Mouse (Mus musculus): ENCODE data around the gene Dand5. TPM values are rescaled to one million over a fixed set of nuclear protein-coding genes. Genes with fewer than 3 reads are reported as not detected.
"Not testable (repeated sequence)": the region's sequence is repeated elsewhere in the genome, so short reads cannot be mapped to it uniquely, and the experiment has no call there.

Gene Dand5
- polyA plus RNA-seq, 1 experiment from 2014 or later, result 12.3 TPM

- H3K36me3 ChIP-seq (replicated peaks), result peaks cover 30% of the 10 kb centered on the region
- peak; percentile 81 for ATAC-seq (replicated peaks)
- under 1% methylated on average over 58 of the region's 59 CpGs for WGBS
- H3K27ac ChIP-seq, result peak overlapping the region; percentile 87
- H3K27me3 ChIP-seq (replicated peaks), result no peaks in the 10 kb centered on the region
- no peaks in the 10 kb centered on the region for H3K9me3 ChIP-seq
- peaks cover 12% of the 10 kb centered on the region for H3K4me1 ChIP-seq
- peak overlapping the region; percentile 83 for H3K9ac ChIP-seq
- peak overlapping the region; percentile 62 for H3K4me2 ChIP-seq
- H3K4me3 ChIP-seq, result peak overlapping the region; percentile 58
Observed at GRCm38 (mm10) chr8:84832034-84832717, 9.6 kb upstream of the Dand5 start.

GRCm38 (mm10) chr8:84831490-84831889 lies 8.9 kb upstream of the Dand5 start, which contains the start of gene Gadd45gip1:
Gadd45gip1 (plus strand) TSS chr8:84831522.
- Histone ChIP-seq H3K36me3 (replicated peaks) (peaks cover 24% of the 10 kb centered on the region), H3K4me2 (peak within 1 kb of the TSS; percentile 62), H3K4me1 (peaks cover 12% of the 10 kb centered on the region), H3K27ac (peak within 1 kb of the TSS; percentile 87), H3K9ac (peak within 1 kb of the TSS; percentile 83), H3K4me3 (peak within 1 kb of the TSS; percentile 58), H3K9me3 (no peaks in the 10 kb centered on the region), H3K27me3 (replicated peaks) (no peaks in the 10 kb centered on the region)
- WGBS, result 77% methylated on average over 11 of the region's 11 CpGs
- no peak for ATAC-seq (replicated peaks)

- ATAC-seq (replicated peaks); H3K9me3 ChIP-seq; H3K36me3 ChIP-seq (replicated peaks); H3K27ac ChIP-seq; H3K4me1 ChIP-seq; H3K4me3 ChIP-seq; H3K4me2 ChIP-seq; H3K9ac ChIP-seq; H3K27me3 ChIP-seq (replicated peaks): not testable (repeated sequence)
- WGBS, result 82% methylated on average over 2 of the region's 2 CpGs
Observed at GRCm38 (mm10) chr8:84826518-84826917, 3.9 kb upstream of the Dand5 start.

GRCm38 (mm10) chr8:84825636-84826035 lies 3.0 kb upstream of the Dand5 start:
- Histone ChIP-seq H3K4me1 (peaks cover 8% of the 10 kb centered on the region), H3K27me3 (replicated peaks) (no peaks in the 10 kb centered on the region; the same call in 1 of the 2 replicates), H3K36me3 (replicated peaks) (no peaks in the 10 kb centered on the region), H3K27ac (no peak overlapping the region), H3K9me3 (no peaks in the 10 kb centered on the region), H3K4me2 (no peak overlapping the region), H3K4me3 (no peak overlapping the region), H3K9ac (no peak overlapping the region)
- ATAC-seq (replicated peaks), result no peak
- WGBS, result 85% methylated on average over 4 of the region's 4 CpGs

- Histone ChIP-seq H3K9me3 (no peaks in the 10 kb centered on the region), H3K9ac (peak overlapping the region; percentile 39), H3K4me1 (peaks cover 8% of the 10 kb centered on the region), H3K4me2 (peak overlapping the region; percentile 54), H3K27ac (no peak overlapping the region), H3K27me3 (replicated peaks) (no peaks in the 10 kb centered on the region; the same call in 1 of the 2 replicates), H3K4me3 (peak overlapping the region; percentile 30), H3K36me3 (replicated peaks) (no peaks in the 10 kb centered on the region)
- under 1% methylated on average over 18 of the region's 18 CpGs for WGBS
- peak; percentile 90 for ATAC-seq (replicated peaks)
Observed at GRCm38 (mm10) chr8:84823653-84824052, 1.0 kb upstream of the Dand5 start.

- Histone ChIP-seq H3K4me2 (no peak overlapping the region), H3K27me3 (replicated peaks) (peaks cover 14% of the 10 kb centered on the region), H3K27ac (no peak overlapping the region), H3K36me3 (replicated peaks) (no peaks in the 10 kb centered on the region), H3K9ac (no peak overlapping the region), H3K4me3 (no peak overlapping the region), H3K9me3 (no peaks in the 10 kb centered on the region), H3K4me1 (peaks cover 17% of the 10 kb centered on the region)
- no peak for ATAC-seq (replicated peaks)
- 79% methylated on average over 17 of the region's 17 CpGs for WGBS
Observed at GRCm38 (mm10) chr8:84816117-84816516, 6.5 kb downstream of the Dand5 start.

GRCm38 (mm10) chr8:84815547-84815946 lies 7.1 kb downstream of the Dand5 start:
- peak overlapping the region; percentile 58 for H3K27ac ChIP-seq
- WGBS, result 11% methylated on average over 9 of the region's 9 CpGs
- H3K9ac ChIP-seq, result no peak overlapping the region
- H3K4me1 ChIP-seq, result peaks cover 22% of the 10 kb centered on the region
- no peaks in the 10 kb centered on the region for H3K36me3 ChIP-seq (replicated peaks)
- H3K4me2 ChIP-seq, result no peak overlapping the region
- H3K27me3 ChIP-seq (replicated peaks), result peaks cover 14% of the 10 kb centered on the region
- ATAC-seq (replicated peaks), result peak; percentile 18
- H3K4me3 ChIP-seq, result no peak overlapping the region
- no peaks in the 10 kb centered on the region for H3K9me3 ChIP-seq

GRCm38 (mm10) chr8:84814555-84815441 lies 7.8 kb downstream of the Dand5 start:
- no peak overlapping the region for H3K4me3 ChIP-seq
- no peaks in the 10 kb centered on the region for H3K9me3 ChIP-seq
- H3K27ac ChIP-seq, result peak overlapping the region; percentile 58
- ATAC-seq (replicated peaks), result peak; percentile 43
- H3K9ac ChIP-seq, result 0 out of 2 replicates have a peak overlapping the region, but pooled peaks have one; percentile 6
- no peak overlapping the region for H3K4me2 ChIP-seq
- peaks cover 22% of the 10 kb centered on the region for H3K4me1 ChIP-seq
- H3K36me3 ChIP-seq (replicated peaks), result no peaks in the 10 kb centered on the region
- 37% methylated on average over 19 of the region's 19 CpGs for WGBS
- H3K27me3 ChIP-seq (replicated peaks), result peaks cover 14% of the 10 kb centered on the region

- Histone ChIP-seq H3K27ac (peak overlapping the region; percentile 56; the same call in 1 of the 2 replicates), H3K9me3 (no peaks in the 10 kb centered on the region), H3K27me3 (replicated peaks) (peaks cover 19% of the 10 kb centered on the region), H3K4me3 (no peak overlapping the region), H3K9ac (0 out of 2 replicates have a peak overlapping the region, but pooled peaks have one; percentile 6), H3K4me1 (peaks cover 26% of the 10 kb centered on the region), H3K36me3 (replicated peaks) (no peaks in the 10 kb centered on the region), H3K4me2 (no peak overlapping the region)
- 73% methylated on average over 11 of the region's 11 CpGs for WGBS
- ATAC-seq (replicated peaks), result peak; percentile 15
Observed at GRCm38 (mm10) chr8:84814240-84814554, 8.4 kb downstream of the Dand5 start.

- H3K4me3 ChIP-seq, result no peak overlapping the region
- H3K4me1 ChIP-seq, result peaks cover 26% of the 10 kb centered on the region
- H3K9me3 ChIP-seq, result no peaks in the 10 kb centered on the region
- no peak overlapping the region for H3K9ac ChIP-seq
- WGBS, result 93% methylated on average over 3 of the region's 3 CpGs
- peaks cover 23% of the 10 kb centered on the region for H3K27me3 ChIP-seq (replicated peaks)
- ATAC-seq (replicated peaks), result no peak
- H3K27ac ChIP-seq, result peak overlapping the region; percentile 56; the same call in 1 of the 2 replicates
- H3K36me3 ChIP-seq (replicated peaks), result no peaks in the 10 kb centered on the region
- no peak overlapping the region for H3K4me2 ChIP-seq
Observed at GRCm38 (mm10) chr8:84813830-84814229, 8.8 kb downstream of the Dand5 start.

- H3K36me3 ChIP-seq (replicated peaks), result no peaks in the 10 kb centered on the region
- H3K4me3 ChIP-seq, result no peak overlapping the region
- peak overlapping the region; percentile 42; the same call in 1 of the 2 replicates for H3K27ac ChIP-seq
- WGBS, result under 1% methylated on average over 5 of the region's 5 CpGs
- H3K4me1 ChIP-seq, result peaks cover 26% of the 10 kb centered on the region
- no peaks in the 10 kb centered on the region for H3K9me3 ChIP-seq
- ATAC-seq (replicated peaks), result no peak
- H3K27me3 ChIP-seq (replicated peaks), result peaks cover 27% of the 10 kb centered on the region
- no peak overlapping the region for H3K4me2 ChIP-seq
- no peak overlapping the region for H3K9ac ChIP-seq
Observed at GRCm38 (mm10) chr8:84813059-84813458, 9.6 kb downstream of the Dand5 start.

- ATAC-seq (replicated peaks), result no peak
Observed at GRCm38 (mm10) chr8:84811303-84811702, 11.3 kb downstream of the Dand5 start.

More at GRCm38 (mm10) chr8:84811303-84811702, 11.3 kb downstream of the Dand5 start:
- WGBS, result 9% methylated on average over 10 of the region's 10 CpGs
- Histone ChIP-seq H3K4me2 (peak overlapping the region; percentile 59), H3K9me3 (no peaks in the 10 kb centered on the region), H3K4me1 (peaks cover 26% of the 10 kb centered on the region), H3K9ac (peak overlapping the region; percentile 25), H3K36me3 (replicated peaks) (no peaks in the 10 kb centered on the region), H3K4me3 (peak overlapping the region; percentile 36), H3K27me3 (replicated peaks) (peaks cover 27% of the 10 kb centered on the region), H3K27ac (peak overlapping the region; percentile 65)

Data from midbrain, embryonic 15.5 days (tissue).